Mouse (Mus musculus): Measurements from ENCODE around the gene Wdfy2. TPM values are rescaled to one million over a fixed set of nuclear protein-coding genes. Genes with fewer than 3 reads are reported as not detected.

Wdfy2 gene
- polyA plus RNA-seq (2015; fragmentation: Nextera tagmentation; extraction: Ambion mirVana) = 8.4 and 8.8 TPM in 2 replicates

GRCm38 (mm10) chr14:62837641-62838252, at the start of gene Wdfy2:
Gene Wdfy2 (plus strand): TSS chr14:62837678.
- H3K27me3 ChIP-seq (ENCODE audit: control insufficient read depth, insufficient read depth, low read depth, low read length) = no peaks in the 10 kb centered on the region
- no peaks in the 10 kb centered on the region for H3K36me3 ChIP-seq (ENCODE audit: control insufficient read depth, insufficient read depth, low read length)
- peak; percentile 61 for ATAC-seq
- peak within 1 kb of the TSS; percentile 78 for H3K9ac ChIP-seq (ENCODE audit: low read depth, low read length)
- peak within 1 kb of the TSS; percentile 65 for H3K4me3 ChIP-seq (ENCODE audit: low read depth, low read length)
- peaks cover 21% of the 10 kb centered on the region for H3K4me1 ChIP-seq (ENCODE audit: control insufficient read depth, insufficient read depth, low read length)
- peak within 1 kb of the TSS; percentile 66 for H3K4me2 ChIP-seq (ENCODE audit: low read length)
- H3K27ac ChIP-seq (ENCODE audit: low read length) = peak within 1 kb of the TSS; percentile 87
- no peaks in the 10 kb centered on the region for H3K9me3 ChIP-seq (replicated peaks; ENCODE audit: control insufficient read depth, low read length, poor library complexity, severe bottlenecking)
- WGBS = 0% methylated on average over 41 of the region's 49 CpGs

- 66% methylated on average over 4 of the region's 4 CpGs for WGBS
- no peak overlapping the region for H3K4me2 ChIP-seq (ENCODE audit: low read length)
Measured at GRCm38 (mm10) chr14:62789282-62789681, 48.2 kb upstream of the Wdfy2 start.

GRCm38 (mm10) chr14:62795719-62796118, 41.8 kb upstream of the Wdfy2 start:
- Histone ChIP-seq H3K4me2 (ENCODE audit: low read length) (no peak overlapping the region), H3K36me3 (ENCODE audit: control insufficient read depth, insufficient read depth, low read length) (no peaks in the 10 kb centered on the region), H3K27me3 (ENCODE audit: control insufficient read depth, insufficient read depth, low read depth, low read length) (no peaks in the 10 kb centered on the region), H3K4me1 (ENCODE audit: control insufficient read depth, insufficient read depth, low read length) (no peaks in the 10 kb centered on the region), H3K9ac (ENCODE audit: low read depth, low read length) (no peak overlapping the region), H3K4me3 (ENCODE audit: low read depth, low read length) (no peak overlapping the region), H3K27ac (ENCODE audit: low read length) (no peak overlapping the region), H3K9me3 (replicated peaks; ENCODE audit: control insufficient read depth, low read length, poor library complexity, severe bottlenecking) (no peaks in the 10 kb centered on the region)
- WGBS = 82% methylated on average over 7 of the region's 7 CpGs
- no peak for ATAC-seq

More at GRCm38 (mm10) chr14:62789282-62789681, 48.2 kb upstream of the Wdfy2 start:
- Histone ChIP-seq H3K4me1 (ENCODE audit: control insufficient read depth, insufficient read depth, low read length) (no peaks in the 10 kb centered on the region), H3K9me3 (replicated peaks; ENCODE audit: control insufficient read depth, low read length, poor library complexity, severe bottlenecking) (no peaks in the 10 kb centered on the region), H3K9ac (ENCODE audit: low read depth, low read length) (no peak overlapping the region), H3K4me3 (ENCODE audit: low read depth, low read length) (no peak overlapping the region), H3K27me3 (ENCODE audit: control insufficient read depth, insufficient read depth, low read depth, low read length) (no peaks in the 10 kb centered on the region), H3K36me3 (ENCODE audit: control insufficient read depth, insufficient read depth, low read length) (no peaks in the 10 kb centered on the region), H3K27ac (ENCODE audit: low read length) (no peak overlapping the region)
- no peak for ATAC-seq

- no peaks in the 10 kb centered on the region for H3K27me3 ChIP-seq (ENCODE audit: control insufficient read depth, insufficient read depth, low read depth, low read length)
- no peak overlapping the region for H3K9ac ChIP-seq (ENCODE audit: low read depth, low read length)
- 10% methylated on average over 4 of the region's 4 CpGs for WGBS
- ATAC-seq = no peak
- no peak overlapping the region for H3K4me2 ChIP-seq (ENCODE audit: low read length)
- H3K9me3 ChIP-seq (replicated peaks; ENCODE audit: control insufficient read depth, low read length, poor library complexity, severe bottlenecking) = no peaks in the 10 kb centered on the region
- H3K27ac ChIP-seq (ENCODE audit: low read length) = no peak overlapping the region
- H3K36me3 ChIP-seq (ENCODE audit: control insufficient read depth, insufficient read depth, low read length) = no peaks in the 10 kb centered on the region
- H3K4me1 ChIP-seq (ENCODE audit: control insufficient read depth, insufficient read depth, low read length) = no peaks in the 10 kb centered on the region
- H3K4me3 ChIP-seq (ENCODE audit: low read depth, low read length) = no peak overlapping the region
Measured at GRCm38 (mm10) chr14:62798608-62799101, 38.8 kb upstream of the Wdfy2 start.

- H3K9me3 ChIP-seq (replicated peaks; ENCODE audit: control insufficient read depth, low read length, poor library complexity, severe bottlenecking) = no peaks in the 10 kb centered on the region
- no peak for ATAC-seq
- WGBS = 85% methylated on average over 3 of the region's 3 CpGs
- H3K4me1 ChIP-seq (ENCODE audit: control insufficient read depth, insufficient read depth, low read length) = no peaks in the 10 kb centered on the region
- no peaks in the 10 kb centered on the region for H3K27me3 ChIP-seq (ENCODE audit: control insufficient read depth, insufficient read depth, low read depth, low read length)
- H3K27ac ChIP-seq (ENCODE audit: low read length) = no peak overlapping the region
- no peak overlapping the region for H3K9ac ChIP-seq (ENCODE audit: low read depth, low read length)
- H3K4me2 ChIP-seq (ENCODE audit: low read length) = no peak overlapping the region
- no peak overlapping the region for H3K4me3 ChIP-seq (ENCODE audit: low read depth, low read length)
- H3K36me3 ChIP-seq (ENCODE audit: control insufficient read depth, insufficient read depth, low read length) = no peaks in the 10 kb centered on the region
Measured at GRCm38 (mm10) chr14:62800791-62801190, 36.7 kb upstream of the Wdfy2 start.

GRCm38 (mm10) chr14:62803204-62803603, 34.3 kb upstream of the Wdfy2 start:
- Histone ChIP-seq H3K4me2 (ENCODE audit: low read length) (no peak overlapping the region), H3K27me3 (ENCODE audit: control insufficient read depth, insufficient read depth, low read depth, low read length) (no peaks in the 10 kb centered on the region), H3K9me3 (replicated peaks; ENCODE audit: control insufficient read depth, low read length, poor library complexity, severe bottlenecking) (no peaks in the 10 kb centered on the region), H3K9ac (ENCODE audit: low read depth, low read length) (no peak overlapping the region), H3K4me1 (ENCODE audit: control insufficient read depth, insufficient read depth, low read length) (no peaks in the 10 kb centered on the region), H3K27ac (ENCODE audit: low read length) (no peak overlapping the region), H3K36me3 (ENCODE audit: control insufficient read depth, insufficient read depth, low read length) (no peaks in the 10 kb centered on the region), H3K4me3 (ENCODE audit: low read depth, low read length) (no peak overlapping the region)
- ATAC-seq = no peak
- 87% methylated on average over 5 of the region's 5 CpGs for WGBS

GRCm38 (mm10) chr14:62806921-62807320, 30.6 kb upstream of the Wdfy2 start:
- no peak for ATAC-seq
- H3K9me3 ChIP-seq (replicated peaks; ENCODE audit: control insufficient read depth, low read length, poor library complexity, severe bottlenecking) = no peaks in the 10 kb centered on the region
- H3K4me2 ChIP-seq (ENCODE audit: low read length) = no peak overlapping the region
- H3K4me3 ChIP-seq (ENCODE audit: low read depth, low read length) = no peak overlapping the region
- no peak overlapping the region for H3K27ac ChIP-seq (ENCODE audit: low read length)
- no peaks in the 10 kb centered on the region for H3K4me1 ChIP-seq (ENCODE audit: control insufficient read depth, insufficient read depth, low read length)
- no peak overlapping the region for H3K9ac ChIP-seq (ENCODE audit: low read depth, low read length)
- no peaks in the 10 kb centered on the region for H3K36me3 ChIP-seq (ENCODE audit: control insufficient read depth, insufficient read depth, low read length)
- no peaks in the 10 kb centered on the region for H3K27me3 ChIP-seq (ENCODE audit: control insufficient read depth, insufficient read depth, low read depth, low read length)
- 78% methylated on average over 3 of the region's 3 CpGs for WGBS

GRCm38 (mm10) chr14:62808661-62809523, 28.6 kb upstream of the Wdfy2 start:
- H3K36me3 ChIP-seq (ENCODE audit: control insufficient read depth, insufficient read depth, low read length) = no peaks in the 10 kb centered on the region
- no peak overlapping the region for H3K27ac ChIP-seq (ENCODE audit: low read length)
- no peak for ATAC-seq

GRCm38 (mm10) chr14:62812765-62813164, 24.7 kb upstream of the Wdfy2 start:
- H3K27ac ChIP-seq (ENCODE audit: low read length) = no peak overlapping the region
- 80% methylated on average over 5 of the region's 5 CpGs for WGBS
- ATAC-seq = no peak

More at GRCm38 (mm10) chr14:62808661-62809523, 28.6 kb upstream of the Wdfy2 start:
- Histone ChIP-seq H3K9ac (ENCODE audit: low read depth, low read length) (no peak overlapping the region), H3K9me3 (replicated peaks; ENCODE audit: control insufficient read depth, low read length, poor library complexity, severe bottlenecking) (no peaks in the 10 kb centered on the region), H3K4me3 (ENCODE audit: low read depth, low read length) (no peak overlapping the region), H3K4me1 (ENCODE audit: control insufficient read depth, insufficient read depth, low read length) (no peaks in the 10 kb centered on the region), H3K27me3 (ENCODE audit: control insufficient read depth, insufficient read depth, low read depth, low read length) (no peaks in the 10 kb centered on the region), H3K4me2 (ENCODE audit: low read length) (no peak overlapping the region)
- WGBS = 80% methylated on average over 7 of the region's 7 CpGs

More at GRCm38 (mm10) chr14:62812765-62813164, 24.7 kb upstream of the Wdfy2 start:
- Histone ChIP-seq H3K9me3 (replicated peaks; ENCODE audit: control insufficient read depth, low read length, poor library complexity, severe bottlenecking) (no peaks in the 10 kb centered on the region), H3K9ac (ENCODE audit: low read depth, low read length) (no peak overlapping the region), H3K4me3 (ENCODE audit: low read depth, low read length) (no peak overlapping the region), H3K4me1 (ENCODE audit: control insufficient read depth, insufficient read depth, low read length) (no peaks in the 10 kb centered on the region), H3K4me2 (ENCODE audit: low read length) (no peak overlapping the region), H3K27me3 (ENCODE audit: control insufficient read depth, insufficient read depth, low read depth, low read length) (no peaks in the 10 kb centered on the region), H3K36me3 (ENCODE audit: control insufficient read depth, insufficient read depth, low read length) (no peaks in the 10 kb centered on the region)

All from midbrain, embryonic 16.5 days (tissue).